Mouse (Mus musculus): Measurements from ENCODE around the gene D630003M21Rik. TPM values are rescaled to one million over a fixed set of nuclear protein-coding genes. Genes with fewer than 3 reads are reported as not detected.

The D630003M21Rik gene
- polyA plus RNA-seq (2016; fragmentation: Nextera tagmentation; extraction: Ambion mirVana) = 8.2 and 8.9 TPM in 2 replicates

- WGBS = under 1% methylated on average over 48 of the region's 55 CpGs
- H3K4me2 ChIP-seq (replicated peaks) = peak within 1 kb of the TSS; percentile 87
- peak within 1 kb of the TSS; percentile 76 for H3K27ac ChIP-seq
- H3K9ac ChIP-seq = peak within 1 kb of the TSS; percentile 61
- H3K27me3 ChIP-seq = no peaks in the 10 kb centered on the region
- peaks cover 26% of the 10 kb centered on the region for H3K4me1 ChIP-seq
- no peaks in the 10 kb centered on the region for H3K36me3 ChIP-seq
- peak; percentile 88 for ATAC-seq (ENCODE audit: low FRiP score)
- H3K4me3 ChIP-seq = peak within 1 kb of the TSS; percentile 42
- no peaks in the 10 kb centered on the region for H3K9me3 ChIP-seq (replicated peaks)
Measured at GRCm38 (mm10) chr2:158228670-158229502, at the start of gene D630003M21Rik. Gene D630003M21Rik, minus strand, starts transcription at chr2:158229222.

GRCm38 (mm10) chr2:158276878-158277277 is 47.9 kb upstream of the D630003M21Rik start:
- H3K9me3 ChIP-seq (replicated peaks) = no peaks in the 10 kb centered on the region
- no peak for ATAC-seq (ENCODE audit: low FRiP score)

GRCm38 (mm10) chr2:158276451-158276850 is 47.4 kb upstream of the D630003M21Rik start:
- Histone ChIP-seq H3K36me3 (no peaks in the 10 kb centered on the region), H3K9ac (no peak overlapping the region), H3K4me1 (peaks cover 17% of the 10 kb centered on the region; the same call in 1 of the 2 replicates), H3K4me3 (no peak overlapping the region), H3K27ac (no peak overlapping the region), H3K9me3 (replicated peaks) (no peaks in the 10 kb centered on the region), H3K27me3 (no peaks in the 10 kb centered on the region), H3K4me2 (replicated peaks) (no peak overlapping the region)
- WGBS = 59% methylated on average over 6 of the region's 6 CpGs
- ATAC-seq (ENCODE audit: low FRiP score) = no peak

More at GRCm38 (mm10) chr2:158276878-158277277, 47.9 kb upstream of the D630003M21Rik start:
- no peaks in the 10 kb centered on the region for H3K27me3 ChIP-seq
- H3K4me2 ChIP-seq (replicated peaks) = no peak overlapping the region
- 60% methylated on average over 4 of the region's 4 CpGs for WGBS
- peaks cover 17% of the 10 kb centered on the region for H3K4me1 ChIP-seq
- H3K9ac ChIP-seq = no peak overlapping the region
- H3K4me3 ChIP-seq = no peak overlapping the region
- no peak overlapping the region for H3K27ac ChIP-seq
- no peaks in the 10 kb centered on the region for H3K36me3 ChIP-seq

- ATAC-seq (ENCODE audit: low FRiP score) = no peak
- no peak overlapping the region for H3K9ac ChIP-seq
- no peaks in the 10 kb centered on the region for H3K36me3 ChIP-seq
- no peak overlapping the region for H3K4me2 ChIP-seq (replicated peaks)
- 56% methylated on average over 4 of the region's 4 CpGs for WGBS
- no peaks in the 10 kb centered on the region for H3K27me3 ChIP-seq
- H3K4me3 ChIP-seq = no peak overlapping the region
- H3K4me1 ChIP-seq = peaks cover 17% of the 10 kb centered on the region; the same call in 1 of the 2 replicates
- no peak overlapping the region for H3K27ac ChIP-seq
- no peaks in the 10 kb centered on the region for H3K9me3 ChIP-seq (replicated peaks)
Measured at GRCm38 (mm10) chr2:158275811-158276210, 46.8 kb upstream of the D630003M21Rik start.

- Histone ChIP-seq H3K4me3 (no peak overlapping the region), H3K27ac (no peak overlapping the region), H3K9ac (no peak overlapping the region), H3K4me2 (replicated peaks) (no peak overlapping the region), H3K4me1 (peaks cover 17% of the 10 kb centered on the region; the same call in 1 of the 2 replicates), H3K27me3 (no peaks in the 10 kb centered on the region), H3K36me3 (no peaks in the 10 kb centered on the region), H3K9me3 (replicated peaks) (no peaks in the 10 kb centered on the region)
- no peak for ATAC-seq (ENCODE audit: low FRiP score)
- WGBS = 88% methylated on average over 3 of the region's 3 CpGs
Measured at GRCm38 (mm10) chr2:158275349-158275748, 46.3 kb upstream of the D630003M21Rik start.

DNA sequence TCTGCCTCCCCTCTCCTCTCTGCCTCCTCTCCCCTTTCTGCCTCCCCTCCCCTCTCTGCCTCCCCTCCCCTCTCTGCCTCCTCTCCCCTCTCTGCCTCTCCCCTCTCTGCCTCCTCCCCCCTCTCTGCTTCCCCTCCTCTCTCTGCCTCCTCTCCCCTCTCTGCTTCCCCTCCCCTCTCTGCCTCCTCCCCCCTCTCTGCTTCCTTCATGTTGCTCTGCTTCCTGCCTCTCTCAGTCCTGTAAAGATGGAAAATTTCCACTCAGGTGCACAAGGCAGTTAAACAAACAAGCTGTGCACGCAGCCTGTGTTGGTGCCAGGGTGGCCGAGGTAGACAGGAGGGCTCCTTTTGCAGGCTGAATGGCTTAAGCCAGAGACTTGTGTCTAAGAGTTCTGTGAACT is 44.6 kb upstream of the D630003M21Rik start:
- WGBS = 25% methylated on average over 2 of the region's 2 CpGs
- H3K9ac ChIP-seq = 0 out of 2 replicates have a peak overlapping the region, but pooled peaks have one; percentile 8
- no peaks in the 10 kb centered on the region for H3K27me3 ChIP-seq
- peaks cover 17% of the 10 kb centered on the region; the same call in 1 of the 2 replicates for H3K4me1 ChIP-seq
- no peak for ATAC-seq (ENCODE audit: low FRiP score)
- H3K9me3 ChIP-seq (replicated peaks) = no peaks in the 10 kb centered on the region
- no peak overlapping the region for H3K4me3 ChIP-seq
- H3K36me3 ChIP-seq = no peaks in the 10 kb centered on the region
- 0 out of 2 replicates have a peak overlapping the region, but pooled peaks have one; percentile 35 for H3K27ac ChIP-seq
- no peak overlapping the region for H3K4me2 ChIP-seq (replicated peaks)

- no peaks in the 10 kb centered on the region for H3K27me3 ChIP-seq
- peaks cover 9% of the 10 kb centered on the region; the same call in 1 of the 2 replicates for H3K4me1 ChIP-seq
- no peaks in the 10 kb centered on the region for H3K9me3 ChIP-seq (replicated peaks)
- H3K27ac ChIP-seq = no peak overlapping the region
- no peak overlapping the region for H3K4me2 ChIP-seq (replicated peaks)
- H3K4me3 ChIP-seq = no peak overlapping the region
- no peaks in the 10 kb centered on the region for H3K36me3 ChIP-seq
- 75% methylated on average over 8 of the region's 8 CpGs for WGBS
- no peak overlapping the region for H3K9ac ChIP-seq
- no peak for ATAC-seq (ENCODE audit: low FRiP score)
Measured at GRCm38 (mm10) chr2:158270017-158270416, 41.0 kb upstream of the D630003M21Rik start.

DNA sequence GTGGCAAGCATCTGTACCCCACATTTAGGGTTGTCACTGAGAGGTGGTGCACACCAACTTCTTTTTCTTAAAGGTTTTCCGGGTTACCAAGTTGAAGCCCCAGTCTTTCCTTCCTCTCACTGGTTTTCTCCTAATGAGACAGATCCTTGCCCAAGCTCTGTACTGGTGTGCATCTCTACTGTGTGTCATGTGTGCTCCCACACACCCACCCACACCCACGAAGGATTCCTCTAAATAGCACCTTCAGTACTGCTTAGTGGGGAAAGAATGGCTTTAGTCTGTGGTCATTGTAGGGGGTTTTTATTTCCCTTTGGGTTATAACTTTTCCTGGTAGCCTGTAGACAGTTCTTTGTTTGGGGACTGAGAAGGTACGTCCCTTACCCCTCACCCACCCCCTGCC is 35.9 kb upstream of the D630003M21Rik start:
- no peak overlapping the region for H3K27ac ChIP-seq
- no peaks in the 10 kb centered on the region for H3K9me3 ChIP-seq (replicated peaks)
- 84% methylated on average over 3 of the region's 3 CpGs for WGBS
- ATAC-seq (ENCODE audit: low FRiP score) = no peak
- H3K27me3 ChIP-seq = no peaks in the 10 kb centered on the region
- no peak overlapping the region for H3K9ac ChIP-seq
- H3K4me1 ChIP-seq = peaks cover 2% of the 10 kb centered on the region; the same call in 1 of the 2 replicates
- no peaks in the 10 kb centered on the region for H3K36me3 ChIP-seq
- H3K4me3 ChIP-seq = no peak overlapping the region
- H3K4me2 ChIP-seq (replicated peaks) = no peak overlapping the region

DNA sequence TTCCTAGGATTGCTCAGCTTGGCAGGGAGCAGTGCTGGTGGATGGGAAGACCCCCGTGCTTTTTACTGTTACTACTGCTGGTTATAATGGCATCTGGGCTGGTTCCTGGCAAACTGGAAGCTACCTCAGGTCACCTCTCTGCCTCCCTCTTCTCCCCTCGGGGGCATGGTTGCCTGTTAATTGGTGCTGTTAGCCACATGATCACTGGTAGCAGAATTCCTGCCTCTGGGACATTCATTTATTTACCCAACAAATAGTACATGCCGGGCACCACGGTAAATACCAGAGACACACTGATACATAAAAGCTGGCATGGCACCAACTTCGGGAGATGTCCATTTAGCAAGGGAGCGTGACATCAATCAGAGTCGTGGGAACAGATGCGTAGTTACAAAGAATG is 30.5 kb upstream of the D630003M21Rik start:
- peaks cover 8% of the 10 kb centered on the region for H3K4me1 ChIP-seq
- H3K9me3 ChIP-seq (replicated peaks) = no peaks in the 10 kb centered on the region
- WGBS = 72% methylated on average over 8 of the region's 8 CpGs
- no peak for ATAC-seq (ENCODE audit: low FRiP score)
- no peak overlapping the region for H3K4me3 ChIP-seq
- no peak overlapping the region for H3K9ac ChIP-seq
- no peak overlapping the region for H3K27ac ChIP-seq
- no peaks in the 10 kb centered on the region for H3K27me3 ChIP-seq
- H3K36me3 ChIP-seq = no peaks in the 10 kb centered on the region
- no peak overlapping the region for H3K4me2 ChIP-seq (replicated peaks)

- Histone ChIP-seq H3K4me1 (peaks cover 8% of the 10 kb centered on the region), H3K9ac (no peak overlapping the region), H3K9me3 (replicated peaks) (no peaks in the 10 kb centered on the region), H3K4me2 (replicated peaks) (no peak overlapping the region), H3K36me3 (no peaks in the 10 kb centered on the region), H3K27ac (no peak overlapping the region), H3K27me3 (no peaks in the 10 kb centered on the region), H3K4me3 (no peak overlapping the region)
- WGBS = 8% methylated on average over 12 of the region's 12 CpGs
- ATAC-seq (ENCODE audit: low FRiP score) = 0 out of 2 replicates have a peak, but pooled peaks have one; percentile 6
Measured at GRCm38 (mm10) chr2:158258781-158259180, 29.8 kb upstream of the D630003M21Rik start.

GRCm38 (mm10) chr2:158258005-158258418 is 29.0 kb upstream of the D630003M21Rik start, which contains the start of gene Bpi:
Gene Bpi, plus strand, starts transcription at chr2:158258094.
- WGBS = 63% methylated on average over 18 of the region's 18 CpGs
- Histone ChIP-seq H3K27ac (no peak within 1 kb of the TSS), H3K4me1 (peaks cover 8% of the 10 kb centered on the region), H3K36me3 (no peaks in the 10 kb centered on the region), H3K9me3 (replicated peaks) (no peaks in the 10 kb centered on the region), H3K9ac (no peak within 1 kb of the TSS), H3K27me3 (no peaks in the 10 kb centered on the region), H3K4me3 (no peak within 1 kb of the TSS), H3K4me2 (replicated peaks) (no peak within 1 kb of the TSS)
- no peak for ATAC-seq (ENCODE audit: low FRiP score)

GRCm38 (mm10) chr2:158256894-158257293 is 27.9 kb upstream of the D630003M21Rik start:
- WGBS = 25% methylated on average over 5 of the region's 5 CpGs
- no peak overlapping the region for H3K9ac ChIP-seq

More at GRCm38 (mm10) chr2:158256894-158257293, 27.9 kb upstream of the D630003M21Rik start:
- Histone ChIP-seq H3K27me3 (no peaks in the 10 kb centered on the region), H3K4me3 (no peak overlapping the region), H3K9me3 (replicated peaks) (no peaks in the 10 kb centered on the region), H3K4me1 (peaks cover 6% of the 10 kb centered on the region; the same call in 1 of the 2 replicates), H3K36me3 (no peaks in the 10 kb centered on the region), H3K27ac (no peak overlapping the region), H3K4me2 (replicated peaks) (no peak overlapping the region)
- no peak for ATAC-seq (ENCODE audit: low FRiP score)

All from hindbrain, embryonic 12.5 days (tissue).